Mouse (Mus musculus) liver, embryonic 14.5 days (tissue): ENCODE data around the gene Gins1. TPM values are rescaled to one million over a fixed set of nuclear protein-coding genes. Genes with fewer than 3 reads are reported as not detected.

Experiments used
- ATAC-seq: fragments of 200-750 bp; cut with Nextera tagmentation; 2 replicates; pipeline ENCODE4 v1.8.0; 2017; ENCODE audit warnings: moderate number of reproducible peaks, mild to moderate bottlenecking, moderate library complexity; ENCODE audit not compliant: insufficient read depth
- DNase-seq, 3 experiments: peaks; one replicate each; pipeline ENCODE4 v3.0.0-alpha.2; 2012 to 2013; ENCODE audit warnings: low read depth in 3 of 3, low spot score in 3 of 3
- H3K27ac ChIP-seq: fragments of 300-500 bp; sonication (generic); 2 replicates; pipeline ENCODE4 v1.5.1; 2014; ENCODE audit warnings: moderate library complexity, mild to moderate bottlenecking, control low read depth, inconsistent platforms
- H3K27me3 ChIP-seq: fragments of 300-500 bp; sonication (generic); 2 replicates; pipeline ENCODE4 v1.6.1; 2014; ENCODE audit warnings: mild to moderate bottlenecking, low read length, moderate library complexity; ENCODE audit not compliant: control insufficient read depth, insufficient read depth
- H3K36me3 ChIP-seq: fragments of 300-500 bp; sonication (generic); replicated peaks from 2 replicates; pipeline ENCODE4 v1.6.1; 2014; ENCODE audit warnings: low read depth; ENCODE audit not compliant: control insufficient read depth, insufficient read depth
- H3K4me1 ChIP-seq, 2 experiments: fragments of 200-500 bp in 1 of 2; fragments of 300-500 bp in 1 of 2; sonication (generic) in 1 of 2; replicated peaks; 2 replicates each; pipeline ENCODE4 v1.6.1; 2012 to 2014; ENCODE audit warnings: antibody characterized with exemption in 1 of 2, inconsistent platforms in 1 of 2, low read length in 1 of 2; ENCODE audit not compliant: control insufficient read depth in 2 of 2, insufficient read depth in 2 of 2
- H3K4me2 ChIP-seq: fragments of 300-500 bp; sonication (generic); 2 replicates; pipeline ENCODE4 v1.6.1; 2014; ENCODE audit warnings: low read depth, mild to moderate bottlenecking, control low read depth, moderate library complexity
- H3K4me3 ChIP-seq, 2 experiments: fragments of 200-500 bp in 1 of 2; fragments of 300-500 bp in 1 of 2; sonication (generic) in 1 of 2; 2 replicates each; pipeline ENCODE4 v1.5.1; 2012 to 2014; ENCODE audit warnings: low read depth in 2 of 2, low read length in 2 of 2, mild to moderate bottlenecking in 2 of 2, control low read depth in 1 of 2, inconsistent platforms in 1 of 2, moderate library complexity in 1 of 2; ENCODE audit not compliant: insufficient read depth in 1 of 2
- H3K9ac ChIP-seq: fragments of 300-500 bp; sonication (generic); replicated peaks from 2 replicates; pipeline ENCODE4 v1.6.1; 2014; ENCODE audit warnings: mild to moderate bottlenecking, control low read depth, moderate library complexity
- H3K9me3 ChIP-seq: fragments of 300-500 bp; sonication (generic); 2 replicates; pipeline ENCODE4 v1.6.1; 2016; ENCODE audit warnings: low read length, mixed read lengths; ENCODE audit not compliant: control insufficient read depth
- CTCF ChIP-seq: IDR thresholded peaks from 2 replicates; pipeline ENCODE4 v1.5.1; 2016; ENCODE audit warnings: antibody characterized with exemption, low read depth, control low read depth
- EP300 ChIP-seq: IDR thresholded peaks from 2 replicates; pipeline ENCODE4 v1.6.1; 2016; ENCODE audit warnings: antibody characterized with exemption, low read depth
- WGBS: fragments of 180-500 bp; shearing (Covaris S2); extraction: QIAGEN DNeasy Blood & Tissue Kit; methylation state at CpG from one replicate; pipeline ENCODE4 v1.1.7; 2014; ENCODE audit not compliant: insufficient replicate concordance; 5-methylcytosine and 5-hydroxymethylcytosine counted together
- polyA plus RNA-seq, 2 experiments: library from polyadenylated mRNA; depleted of rRNA in 1 of 2; stranded (reverse) in 1 of 2; unstranded in 1 of 2; fragments of >200 nt; fragmentation: Nextera tagmentation in 1 of 2; extraction: Ambion mirVana in 1 of 2; gene quantifications; 2 replicates each; pipeline versions ENCODE4 v1.2.1 to v1.2.3; 2012 to 2014

The Gins1 gene
- polyA plus RNA-seq, 2 experiments, result 30.7 to 48.5 TPM

DNA sequence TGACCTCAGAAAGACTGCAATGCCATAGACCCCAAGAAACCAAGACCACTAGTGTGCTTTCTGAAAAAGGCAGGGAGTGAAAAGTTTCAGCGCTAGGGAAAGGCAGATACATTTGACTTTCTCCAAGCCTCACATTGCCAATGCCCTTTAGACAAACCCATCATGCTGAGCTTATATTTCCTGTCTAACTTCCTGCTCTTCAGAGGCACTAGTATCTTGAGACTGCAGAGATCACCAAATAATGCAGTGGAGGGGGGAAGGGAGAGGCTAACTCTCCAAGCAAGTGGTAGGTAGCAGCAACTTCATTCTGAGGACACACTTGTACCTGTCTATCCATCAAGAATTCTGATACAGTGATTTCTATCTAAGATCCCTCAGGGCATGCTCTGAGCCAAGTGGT, 35.8 kb upstream of the Gins1 start:
- no peak overlapping the region for H3K27ac ChIP-seq
- 24% methylated on average over 1 of the region's 1 CpGs for WGBS
- peaks cover 0 to 7% of the 10 kb centered on the region in 2 experiments; a peak in 2 of 4 replicates for H3K4me1 ChIP-seq
- no peak overlapping the region for H3K4me2 ChIP-seq
- TF ChIP-seq CTCF (no peak), EP300 (no peak)
- H3K36me3 ChIP-seq, result no peaks in the 10 kb centered on the region
- ATAC-seq (0 out of 2 replicates have a peak, but pooled peaks have one; percentile 35), DNase-seq (no peak)
- no peaks in the 10 kb centered on the region for H3K27me3 ChIP-seq
- H3K4me3 ChIP-seq, result no peak overlapping the region
- no peak overlapping the region for H3K9ac ChIP-seq
- H3K9me3 ChIP-seq, result no peaks in the 10 kb centered on the region

- Histone ChIP-seq H3K9me3 (no peaks in the 10 kb centered on the region), H3K9ac (no peak overlapping the region), H3K27ac (no peak overlapping the region), H3K27me3 (no peaks in the 10 kb centered on the region), H3K4me2 (no peak overlapping the region), H3K4me1 (peaks cover 0 to 6% of the 10 kb centered on the region in 2 experiments; a peak in 1 of 4 replicates), H3K4me3 (no peak overlapping the region), H3K36me3 (no peaks in the 10 kb centered on the region)
- no peak for DNase-seq
- no peak for TF ChIP-seq EP300
- no peak for TF ChIP-seq CTCF
- no peak for ATAC-seq
- WGBS, result 64% methylated on average over 1 of the region's 1 CpGs
Observed at GRCm38 (mm10) chr2:150874508-150874907, 30.7 kb upstream of the Gins1 start.

- ATAC-seq (no peak), DNase-seq (no peak)
- no peak overlapping the region for H3K4me2 ChIP-seq
- TF ChIP-seq EP300, result no peak
- no peak for TF ChIP-seq CTCF
- no peak overlapping the region for H3K27ac ChIP-seq
- 71% methylated on average over 1 of the region's 1 CpGs for WGBS
- no peaks in the 10 kb centered on the region for H3K36me3 ChIP-seq
- H3K27me3 ChIP-seq, result no peaks in the 10 kb centered on the region
- no peaks in the 10 kb centered on the region for H3K9me3 ChIP-seq
- H3K9ac ChIP-seq, result no peak overlapping the region
- 0 out of 4 replicates have a peak, but pooled peaks cover 0 to 3% of the 10 kb centered on the region in 2 experiments for H3K4me1 ChIP-seq
- no peak overlapping the region for H3K4me3 ChIP-seq
Observed at GRCm38 (mm10) chr2:150875226-150875625, 30.0 kb upstream of the Gins1 start.

DNA sequence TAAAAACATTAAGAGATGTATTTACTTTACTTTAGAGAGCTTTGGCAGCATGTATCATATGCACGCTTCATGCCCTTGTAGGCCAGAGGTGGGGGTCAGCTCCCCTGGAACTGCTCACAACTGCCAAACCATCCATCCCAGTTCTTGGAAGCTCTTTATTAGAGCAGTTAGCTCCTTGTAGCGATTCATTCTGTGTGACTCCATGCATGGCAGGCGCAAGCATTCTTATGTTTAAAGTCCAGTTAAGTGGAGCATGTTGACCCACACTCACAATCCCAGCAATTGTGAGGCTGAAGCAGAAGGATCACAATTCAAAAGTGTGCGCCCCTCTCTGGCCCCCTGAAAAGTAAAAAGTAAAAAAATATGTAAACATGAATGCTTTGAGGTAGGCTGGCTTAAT, 27.6 kb upstream of the Gins1 start:
- no peak overlapping the region for H3K9ac ChIP-seq
- no peaks in the 10 kb centered on the region for H3K27me3 ChIP-seq
- no peaks in the 10 kb centered on the region for H3K9me3 ChIP-seq
- H3K4me3 ChIP-seq, result no peak overlapping the region
- ATAC-seq, result no peak
- DNase-seq, result no peak
- no peak overlapping the region for H3K4me2 ChIP-seq
- H3K27ac ChIP-seq, result no peak overlapping the region
- H3K4me1 ChIP-seq, result 0 out of 4 replicates have a peak, but pooled peaks cover 0 to 3% of the 10 kb centered on the region in 2 experiments
- 72% methylated on average over 4 of the region's 4 CpGs for WGBS
- TF ChIP-seq EP300, result no peak
- no peak for TF ChIP-seq CTCF
- no peaks in the 10 kb centered on the region for H3K36me3 ChIP-seq

GRCm38 (mm10) chr2:150884075-150884778, 21.0 kb upstream of the Gins1 start:
- ATAC-seq (0 out of 2 replicates have a peak, but pooled peaks have one; percentile 18), DNase-seq (no peak)
- H3K36me3 ChIP-seq, result no peaks in the 10 kb centered on the region
- 77% methylated on average over 8 of the region's 8 CpGs for WGBS
- no peak overlapping the region for H3K4me3 ChIP-seq
- H3K9me3 ChIP-seq, result no peaks in the 10 kb centered on the region
- TF ChIP-seq EP300 (no peak), CTCF (no peak)
- no peak overlapping the region for H3K27ac ChIP-seq
- no peaks in the 10 kb centered on the region for H3K27me3 ChIP-seq
- H3K4me2 ChIP-seq, result no peak overlapping the region
- no peak overlapping the region for H3K9ac ChIP-seq
- peaks cover 0 to 4% of the 10 kb centered on the region in 2 experiments; a peak in 1 of 4 replicates for H3K4me1 ChIP-seq
